Mouse (Mus musculus) MEL (cell line): Measurements from ENCODE around the gene Gsn.

Source experiments
- CTCF ChIP-seq, 3 experiments: IDR thresholded peaks in 2 of 3; conservative IDR thresholded peaks in 1 of 3; 2 replicates each; pipeline ENCODE4 v1.5.1; 2011 to 2012; ENCODE audit warnings: low read length in 3 of 3, low read depth in 2 of 3, mild to moderate bottlenecking in 2 of 3, improper control_type of control experiment in 1 of 3, inconsistent platforms in 1 of 3, mixed read lengths in 1 of 3, moderate library complexity in 1 of 3; ENCODE audit not compliant: control insufficient read depth in 1 of 3, insufficient read depth in 1 of 3, poor library complexity in 1 of 3, severe bottlenecking in 1 of 3
- EP300 ChIP-seq, 2 experiments: IDR thresholded peaks; 2 replicates each; pipeline ENCODE4 v1.6.1; 2011; ENCODE audit warnings: improper control_type of control experiment in 2 of 2, low read length in 2 of 2, low read depth in 1 of 2, mild to moderate bottlenecking in 1 of 2
- POLR2A ChIP-seq, 2 experiments: IDR thresholded peaks; 2 replicates each; pipeline ENCODE4 v1.6.1; 2011 to 2012; ENCODE audit warnings: low read length in 2 of 2, mild to moderate bottlenecking in 2 of 2, control low read depth in 1 of 2, improper control_type of control experiment in 1 of 2, low read depth in 1 of 2, moderate library complexity in 1 of 2; ENCODE audit not compliant: control insufficient read depth in 1 of 2, insufficient read depth in 1 of 2, poor library complexity in 1 of 2

DNA sequence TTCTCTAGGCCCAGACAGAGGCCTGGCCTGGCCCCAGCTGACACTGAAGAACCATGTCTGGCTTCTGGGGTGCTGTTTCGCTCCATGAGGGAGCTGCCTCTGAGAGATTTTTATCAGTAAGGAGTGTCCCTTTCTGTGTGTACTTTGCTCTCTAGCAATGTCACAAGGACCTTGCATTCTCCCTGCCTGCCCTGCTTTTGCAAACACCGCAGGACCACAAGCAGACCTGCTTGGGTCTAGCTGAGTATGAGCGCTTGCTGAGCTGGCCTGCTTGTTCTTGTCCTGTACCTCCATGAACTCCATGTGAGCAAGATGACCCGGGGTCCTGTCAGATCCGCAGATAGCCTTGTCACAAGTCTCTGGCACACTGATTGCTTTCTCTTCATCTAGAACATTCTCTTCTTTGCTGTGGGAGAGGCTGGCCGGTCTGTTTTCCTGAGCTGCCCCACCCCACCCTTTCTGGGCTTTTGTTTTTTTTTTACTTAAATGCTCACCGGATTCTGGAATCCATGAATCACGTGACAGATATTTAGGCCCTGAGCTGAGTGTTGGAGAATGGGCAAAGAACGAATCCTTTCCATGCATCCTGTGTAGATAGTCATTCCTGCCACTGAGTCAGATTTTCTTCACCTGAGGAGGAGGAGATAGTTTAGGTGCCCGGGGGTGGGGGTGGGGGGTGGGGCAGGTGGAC is 11.8 kb downstream of the Gsn start:
- TF ChIP-seq CTCF (IDR thresholded peaks at IDR 0.05 in 2 of 3, conservative IDR thresholded peaks at IDR 0.05 in 1 of 3; ENCODE audit: control insufficient read depth in 1 of 3, insufficient read depth in 1 of 3, low read depth in 2 of 3, low read length in 3 of 3, poor library complexity in 1 of 3, severe bottlenecking in 1 of 3) (no peak), POLR2A (IDR thresholded peaks at IDR 0.05; ENCODE audit: control insufficient read depth in 1 of 2, insufficient read depth in 1 of 2, low read depth in 1 of 2, low read length in 2 of 2, poor library complexity in 1 of 2) (no peak), EP300 (IDR thresholded peaks at IDR 0.05; ENCODE audit: low read depth in 1 of 2, low read length in 2 of 2) (no peak)
